In genomic region chr3:98028936-98029335, GRCm38 (mm10) we compare ENCODE assay signal across 18 mouse cellular contexts. TPM values are rescaled to one million over a fixed set of nuclear protein-coding genes. Genes with fewer than 3 reads are reported as not detected.
A peak's percentile ranks its signal among the peaks of the same experiment; 100 is the strongest.
DNase-seq lines count a peak whose midpoint lies in the region; ATAC-seq and TF ChIP-seq lines count a peak whose summit lies in the region.
"Had no signal": no experiment of that assay in that cellular context is flagged by ENCODE, and none has a peak within 500 bp of the region (broad histone marks: within the 10 kb centered on the region; RNA-seq: fewer than 3 reads in every experiment).

No protein-coding gene starts in this region.

- peaks cover 68% of the 10 kb centered on the region for H3K4me1 ChIP-seq in forebrain, embryonic 15.5 days
- H3K4me1 ChIP-seq in forebrain, postnatal 0 days (ENCODE audit: insufficient read depth): peaks cover 9% of the 10 kb centered on the region; the same call in 1 of the 2 replicates
- peaks cover 44 to 77% of the 10 kb centered on the region in 2 experiments for H3K4me1 ChIP-seq in heart, embryonic 14.5 days (ENCODE audit: control insufficient read depth in 2 of 2, insufficient read depth in 2 of 2, low read length in 2 of 2)
- H3K4me1 ChIP-seq in kidney, embryonic 15.5 days: peaks cover 93% of the 10 kb centered on the region
- H3K4me1 ChIP-seq in limb, embryonic 13.5 days: peaks cover 85% of the 10 kb centered on the region

- H3K9me3 ChIP-seq in forebrain, embryonic 15.5 days: no peaks in the 10 kb centered on the region
- no peaks in the 10 kb centered on the region for H3K9me3 ChIP-seq in forebrain, postnatal 0 days (ENCODE audit: low read length)
- no peaks in the 10 kb centered on the region for H3K9me3 ChIP-seq in heart, embryonic 14.5 days (ENCODE audit: control insufficient read depth, low read length)
- no peaks in the 10 kb centered on the region for H3K9me3 ChIP-seq in kidney, embryonic 15.5 days (replicated peaks)
- no peaks in the 10 kb centered on the region for H3K9me3 ChIP-seq in limb, embryonic 13.5 days
- H3K9me3 ChIP-seq: liver, embryonic 13.5 days; megakaryocyte, embryonic 14.5 days had no signal

- H3K36me3 ChIP-seq in forebrain, embryonic 15.5 days: no peaks in the 10 kb centered on the region
- H3K36me3 ChIP-seq in forebrain, postnatal 0 days (ENCODE audit: insufficient read depth): no peaks in the 10 kb centered on the region
- no peaks in the 10 kb centered on the region for H3K36me3 ChIP-seq in heart, embryonic 14.5 days (ENCODE audit: control insufficient read depth, insufficient read depth, low read length)
- no peaks in the 10 kb centered on the region for H3K36me3 ChIP-seq in kidney, embryonic 15.5 days
- H3K36me3 ChIP-seq in limb, embryonic 13.5 days: no peaks in the 10 kb centered on the region
- H3K36me3 ChIP-seq: liver, embryonic 13.5 days had no signal

- H3K9ac ChIP-seq in forebrain, embryonic 15.5 days (replicated peaks): no peak overlapping the region
- H3K9ac ChIP-seq in forebrain, postnatal 0 days: no peak overlapping the region
- peak overlapping the region; percentile 18; the same call in 1 of the 2 replicates for H3K9ac ChIP-seq in heart, embryonic 14.5 days (ENCODE audit: low read length)
- H3K9ac ChIP-seq in kidney, embryonic 15.5 days: no peak overlapping the region
- no peak overlapping the region; the same call in 1 of the 2 replicates for H3K9ac ChIP-seq in limb, embryonic 13.5 days
- H3K9ac ChIP-seq: liver, embryonic 13.5 days had no signal

- no peak overlapping the region for H3K4me2 ChIP-seq in forebrain, embryonic 15.5 days (replicated peaks)
- H3K4me2 ChIP-seq in forebrain, postnatal 0 days (ENCODE audit: low read depth): no peak overlapping the region
- H3K4me2 ChIP-seq in heart, embryonic 14.5 days (ENCODE audit: low read length): 0 out of 2 replicates have a peak overlapping the region, but pooled peaks have one; percentile 11
- no peak overlapping the region for H3K4me2 ChIP-seq in kidney, embryonic 15.5 days
- 0 out of 2 replicates have a peak overlapping the region, but pooled peaks have one; percentile 4 for H3K4me2 ChIP-seq in limb, embryonic 13.5 days (replicated peaks)
- H3K4me2 ChIP-seq: liver, embryonic 13.5 days had no signal

- no peak overlapping the region for H3K4me3 ChIP-seq in forebrain, embryonic 15.5 days
- no peak overlapping the region for H3K4me3 ChIP-seq in forebrain, postnatal 0 days (ENCODE audit: low read depth, low read length)
- H3K4me3 ChIP-seq in heart, embryonic 14.5 days (ENCODE audit: control insufficient read depth in 1 of 2, insufficient read depth in 1 of 2, low read depth in 1 of 2, low read length in 2 of 2): no peak overlapping the region
- H3K4me3 ChIP-seq in kidney, embryonic 15.5 days (replicated peaks): no peak overlapping the region
- H3K4me3 ChIP-seq in limb, embryonic 13.5 days: no peak overlapping the region
- H3K4me3 ChIP-seq: liver, embryonic 13.5 days; megakaryocyte, embryonic 14.5 days had no signal

- peak overlapping the region; percentile 34; the same call in 1 of the 2 replicates for H3K27ac ChIP-seq in forebrain, embryonic 15.5 days (replicated peaks)
- no peak overlapping the region for H3K27ac ChIP-seq in forebrain, postnatal 0 days (ENCODE audit: low read depth, low read length)
- H3K27ac ChIP-seq in heart, embryonic 14.5 days (replicated peaks in 1 of 2; ENCODE audit: control insufficient read depth in 1 of 2, insufficient read depth in 1 of 2, low read depth in 2 of 2, low read length in 2 of 2): peak overlapping the region in 1 of 2 experiments; percentile 27; a peak in 1 of 4 replicates
- peak overlapping the region; percentile 72 for H3K27ac ChIP-seq in kidney, embryonic 15.5 days
- peak overlapping the region; percentile 44; the same call in 1 of the 2 replicates for H3K27ac ChIP-seq in limb, embryonic 13.5 days
- H3K27ac ChIP-seq: liver, embryonic 13.5 days had no signal

- WGBS in forebrain, embryonic 15.5 days: 55% methylated on average over 10 of the region's 10 CpGs
- WGBS in forebrain, postnatal 0 days: 53% methylated on average over 10 of the region's 10 CpGs
- 66% methylated on average over 10 of the region's 10 CpGs for WGBS in heart, embryonic 14.5 days
- WGBS in kidney, embryonic 15.5 days: 74% methylated on average over 10 of the region's 10 CpGs
- 59% methylated on average over 10 of the region's 10 CpGs for WGBS in limb, embryonic 13.5 days

- intact Hi-C loops in heart, postnatal 10 days (cut with DNase I): loop anchor here (10.0 kb wide), 1 partner anchor 386 kb away; no protein-coding TSS in a partner anchor

- no peak for DNase-seq in forebrain, postnatal 0 days
- no peak for DNase-seq in heart, postnatal 10 days
- DNase-seq in kidney, postnatal 36 days: no peak
- DNase-seq: adrenal gland, postnatal 36 days; B cell, adult 2 months; cerebellum, adult 9-11 months; kidney, postnatal 25 days; liver, embryonic 13.5 days; lung, postnatal 10 days; right cerebral cortex, postnatal 4 days; thymus, adult 18-20 months had no signal

- no peak for ATAC-seq in forebrain, embryonic 15.5 days (replicated peaks)
- no peak for ATAC-seq in forebrain, postnatal 0 days
- ATAC-seq in heart, embryonic 14.5 days (ENCODE audit: insufficient number of reproducible peaks, insufficient read depth, low FRiP score, low read depth): no peak
- ATAC-seq in kidney, embryonic 15.5 days (replicated peaks; ENCODE audit: low FRiP score): no peak
- ATAC-seq in limb, embryonic 13.5 days (ENCODE audit: low FRiP score, low read depth): no peak
- no peak for ATAC-seq in monocyte, adult 5-6 weeks (replicated peaks; ENCODE audit: insufficient number of reproducible peaks, low FRiP score, low TSS enrichment, poor library complexity, severe bottlenecking)
- ATAC-seq: Patski had no signal

- no peak for TF ChIP-seq CTCF in forebrain, postnatal 0 days (IDR thresholded peaks at IDR 0.05; ENCODE audit: low read depth)

- H3K27me3 ChIP-seq in forebrain, embryonic 15.5 days: no peaks in the 10 kb centered on the region
- H3K27me3 ChIP-seq in forebrain, postnatal 0 days (ENCODE audit: insufficient read depth, low read length): no peaks in the 10 kb centered on the region
- H3K27me3 ChIP-seq in heart, embryonic 14.5 days (ENCODE audit: control insufficient read depth, insufficient read depth, low read length): no peaks in the 10 kb centered on the region
- no peaks in the 10 kb centered on the region for H3K27me3 ChIP-seq in kidney, embryonic 15.5 days
- H3K27me3 ChIP-seq in limb, embryonic 13.5 days: no peaks in the 10 kb centered on the region
- H3K27me3 ChIP-seq: liver, embryonic 13.5 days; megakaryocyte, embryonic 14.5 days; Patski had no signal

RNA-seq across cellular contexts. Expression of gene Notch2, which starts 15.6 kb away (rescaled TPM):
- 17.8 and 18.9 TPM in 2 replicates for polyA plus RNA-seq in forebrain, embryonic 15.5 days (2015; fragmentation: Nextera tagmentation; extraction: Ambion mirVana)
- total RNA-seq in forebrain, postnatal 0 days (2014; rRNA removed): 16.6 and 28.4 TPM in 2 replicates
- polyA plus RNA-seq in forebrain, postnatal 0 days (2015; fragmentation: Nextera tagmentation; extraction: Ambion mirVana): 5.9 and 8.1 TPM in 2 replicates
- polyA plus RNA-seq in heart, embryonic 14.5 days (2014; fragmentation: Nextera tagmentation; extraction: Ambion mirVana): 12.2 and 14.5 TPM in 2 replicates
- total RNA-seq in heart, postnatal 10 days (2021): 10 to 100 TPM; 28.2 to 31.0 TPM
- polyA plus RNA-seq in kidney, embryonic 15.5 days (2015; fragmentation: Nextera tagmentation; extraction: Ambion mirVana): 33.1 and 33.8 TPM in 2 replicates
- polyA plus RNA-seq in limb, embryonic 13.5 days (2015; fragmentation: Nextera tagmentation; extraction: Ambion mirVana): 39.9 and 43.5 TPM in 2 replicates
- 127 to 158 TPM (median 135 TPM) in 3 replicates for total RNA-seq in monocyte, adult 5-6 weeks (2017)

Comparison
In these comparisons a context has a peak if more than half of its experiments do, and no peak if none do; other contexts are left out.
1. H3K4me2 ChIP-seq: peak in heart, embryonic 14.5 days (single experiment) and limb, embryonic 13.5 days (single experiment); none in forebrain, embryonic 15.5 days (single experiment), forebrain, postnatal 0 days (single experiment) and kidney, embryonic 15.5 days (single experiment).